Comparison of ENCODE assay signal across 10 mouse cellular contexts in genomic region chr4:132930784-132931183, GRCm38 (mm10). TPM values are rescaled to one million over a fixed set of nuclear protein-coding genes. Genes with fewer than 3 reads are reported as not detected.
DNase-seq lines count a peak whose midpoint lies in the region; ATAC-seq lines count a peak whose summit lies in the region.
"Had no signal": no experiment of that assay in that cellular context is flagged by ENCODE, and none has a peak within 500 bp of the region (broad histone marks: within the 10 kb centered on the region; RNA-seq: fewer than 3 reads in every experiment).

No protein-coding gene starts in this region.

- no peaks in the 10 kb centered on the region for H3K36me3 ChIP-seq in heart, embryonic 11.5 days (ENCODE audit: control insufficient read depth, insufficient read depth, low read length)
- H3K36me3 ChIP-seq in intestine, embryonic 16.5 days (ENCODE audit: control insufficient read depth, insufficient read depth, low read length), result no peaks in the 10 kb centered on the region
- H3K36me3 ChIP-seq: embryonic facial prominence, embryonic 12.5 days; limb, embryonic 12.5 days had no signal

- WGBS in heart, embryonic 11.5 days (ENCODE audit: insufficient replicate concordance), result 10% methylated on average over 8 of the region's 8 CpGs
- WGBS in intestine, embryonic 16.5 days, result 12% methylated on average over 8 of the region's 8 CpGs

- peak; percentile 37 to 78 for DNase-seq in heart, adult 18-20 months
- DNase-seq in right cerebral cortex, adult 2 months (ENCODE audit: low spot score in 2 of 2), result peak; percentile 52 to 63
- DNase-seq in right cerebral cortex, postnatal 25 days, result no peak
- peak; percentile 65 for DNase-seq in c-Kit-negative CD71-positive TER-119-positive erythroid progenitor cells, embryonic 14.5 days (ENCODE audit: low read depth, low spot score)
- DNase-seq in heart, postnatal 4 days, result peak; percentile 66

- H3K27me3 ChIP-seq in heart, embryonic 11.5 days (ENCODE audit: control insufficient read depth, insufficient read depth, low read length), result no peaks in the 10 kb centered on the region
- no peaks in the 10 kb centered on the region for H3K27me3 ChIP-seq in intestine, embryonic 16.5 days (replicated peaks; ENCODE audit: control insufficient read depth, insufficient read depth, low read length)
- H3K27me3 ChIP-seq: limb, embryonic 12.5 days had no signal

- H3K9me3 ChIP-seq in heart, embryonic 11.5 days (replicated peaks; ENCODE audit: control insufficient read depth, low read length), result no peaks in the 10 kb centered on the region
- no peaks in the 10 kb centered on the region for H3K9me3 ChIP-seq in intestine, embryonic 16.5 days (ENCODE audit: control insufficient read depth, low read length)
- H3K9me3 ChIP-seq: embryonic facial prominence, embryonic 12.5 days; limb, embryonic 12.5 days had no signal

- ATAC-seq in heart, embryonic 11.5 days (replicated peaks; ENCODE audit: insufficient number of reproducible peaks, low FRiP score, low TSS enrichment), result no peak
- peak; percentile 77; the same call in 1 of the 2 replicates for ATAC-seq in monocyte, adult 5-6 weeks (replicated peaks; ENCODE audit: insufficient number of reproducible peaks, low FRiP score, low TSS enrichment, poor library complexity, severe bottlenecking)
- ATAC-seq in intestine, embryonic 16.5 days, result no peak

- no peak overlapping the region for H3K9ac ChIP-seq in heart, embryonic 11.5 days (ENCODE audit: low read depth, low read length)
- H3K9ac ChIP-seq in intestine, embryonic 16.5 days (ENCODE audit: low read depth, low read length), result no peak overlapping the region
- H3K9ac ChIP-seq: embryonic facial prominence, embryonic 12.5 days; limb, embryonic 12.5 days had no signal

- no peaks in the 10 kb centered on the region for H3K4me1 ChIP-seq in heart, embryonic 11.5 days (ENCODE audit: control insufficient read depth, insufficient read depth, low read length)
- H3K4me1 ChIP-seq in intestine, embryonic 16.5 days (ENCODE audit: control insufficient read depth, insufficient read depth, low read length), result peaks cover 8% of the 10 kb centered on the region

- H3K4me2 ChIP-seq in heart, embryonic 11.5 days, result no peak overlapping the region
- H3K4me2 ChIP-seq in intestine, embryonic 16.5 days (ENCODE audit: low read depth, low read length), result no peak overlapping the region
- H3K4me2 ChIP-seq: embryonic facial prominence, embryonic 12.5 days; limb, embryonic 12.5 days had no signal

- H3K4me3 ChIP-seq in heart, embryonic 11.5 days (ENCODE audit: low read depth, low read length), result no peak overlapping the region
- H3K4me3 ChIP-seq in intestine, embryonic 16.5 days (ENCODE audit: low read length), result no peak overlapping the region
- H3K4me3 ChIP-seq: embryonic facial prominence, embryonic 12.5 days; limb, embryonic 12.5 days had no signal

- no peak overlapping the region for H3K27ac ChIP-seq in heart, embryonic 11.5 days (ENCODE audit: low read depth, low read length)
- no peak overlapping the region for H3K27ac ChIP-seq in intestine, embryonic 16.5 days (ENCODE audit: low read length)
- H3K27ac ChIP-seq: embryonic facial prominence, embryonic 12.5 days; limb, embryonic 12.5 days had no signal

RNA-seq across cellular contexts. Expression of gene Fam76a, which starts 8.4 kb away (rescaled TPM):
- total RNA-seq in heart, adult 18-20 months (2021), result 10 to 100 TPM; 29.0 to 37.7 TPM
- 31.2 and 33.4 TPM in 2 replicates for polyA plus RNA-seq in heart, embryonic 11.5 days (2014; fragmentation: Nextera tagmentation; extraction: Ambion mirVana)
- 10 to 100 TPM; 33.5 to 38.1 TPM for total RNA-seq in heart, postnatal 4 days (2021)
- 27.3 to 53.5 TPM (median 33.8 TPM) in 3 replicates for total RNA-seq in monocyte, adult 5-6 weeks (2017)
- polyA plus RNA-seq in intestine, embryonic 16.5 days (2015; fragmentation: Nextera tagmentation; extraction: Ambion mirVana), result 40.5 and 45.6 TPM in 2 replicates

RNA-seq across cellular contexts. Expression of gene Fgr, which starts 43.1 kb away (rescaled TPM):
- under 1 TPM; 0.57 to 0.69 TPM for total RNA-seq in heart, adult 18-20 months (2021)
- 0.40 and 0.63 TPM in 2 replicates for polyA plus RNA-seq in heart, embryonic 11.5 days (2014; fragmentation: Nextera tagmentation; extraction: Ambion mirVana)
- total RNA-seq in heart, postnatal 4 days (2021), result under 1 TPM; 0.33 to 0.43 TPM
- total RNA-seq in monocyte, adult 5-6 weeks (2017), result 266 TPM in 3 replicates
- polyA plus RNA-seq in intestine, embryonic 16.5 days (2015; fragmentation: Nextera tagmentation; extraction: Ambion mirVana), result 3.1 and 3.5 TPM in 2 replicates

RNA-seq across cellular contexts. Expression of gene Stx12, which starts 46.5 kb away (rescaled TPM):
- 10 to 100 TPM; 32.6 to 33.8 TPM for total RNA-seq in heart, adult 18-20 months (2021)
- polyA plus RNA-seq in heart, embryonic 11.5 days (2014; fragmentation: Nextera tagmentation; extraction: Ambion mirVana), result 66.8 and 67.5 TPM in 2 replicates
- total RNA-seq in heart, postnatal 4 days (2021), result 10 to 100 TPM; 53.9 to 54.9 TPM
- 64.8 to 81.4 TPM (median 73.4 TPM) in 3 replicates for total RNA-seq in monocyte, adult 5-6 weeks (2017)
- polyA plus RNA-seq in intestine, embryonic 16.5 days (2015; fragmentation: Nextera tagmentation; extraction: Ambion mirVana), result 54.3 and 55.0 TPM in 2 replicates

Comparison
In these comparisons a context has a peak if more than half of its experiments do, and no peak if none do; other contexts are left out.
1. RNA of gene Fgr, which starts 43.1 kb away (total RNA-seq): 266 TPM in monocyte, adult 5-6 weeks; 0.57 to 0.69 TPM in heart, adult 18-20 months and 0.33 to 0.43 TPM in heart, postnatal 4 days; every median in the first group is over 100 times any median in the second.